Mouse (Mus musculus): ENCODE data around the gene Rhof. TPM values are rescaled to one million over a fixed set of nuclear protein-coding genes. Genes with fewer than 3 reads are reported as not detected.
A peak's percentile ranks its signal among the peaks of the same experiment; 100 is the strongest.

Rhof gene
- polyA plus RNA-seq, 1 experiment from 2014 or later = 2.5 TPM

DNA sequence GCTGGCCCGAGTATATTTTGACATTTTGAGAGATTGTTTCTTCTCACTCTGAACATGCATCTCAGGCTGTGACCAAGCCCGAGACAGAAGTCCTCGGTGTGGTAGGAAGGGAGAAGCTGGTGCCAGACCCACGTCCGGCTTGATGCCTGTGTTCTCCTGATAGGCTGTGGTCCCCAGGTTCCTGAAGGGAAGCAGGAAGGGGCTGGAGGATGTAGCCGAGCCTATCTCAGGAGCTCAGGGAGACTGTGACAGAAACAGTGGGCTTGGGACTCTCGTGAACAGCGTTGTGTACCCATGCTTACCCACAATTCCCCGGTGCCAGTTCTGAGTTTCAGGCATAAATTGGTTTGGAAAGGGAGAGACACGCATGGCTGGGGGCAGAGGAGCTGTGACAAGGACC, 13.7 kb downstream of the Rhof start:
- H3K4me1 ChIP-seq (ENCODE audit: insufficient read depth) = no peaks in the 10 kb centered on the region
- ATAC-seq (ENCODE audit: insufficient read depth) (no peak), DNase-seq (no peak)
- H3K4me3 ChIP-seq (ENCODE audit: low read depth, low read length) = no peak overlapping the region
- WGBS = 69% methylated on average over 10 of the region's 10 CpGs
- no peak overlapping the region for H3K4me2 ChIP-seq
- no peaks in the 10 kb centered on the region for H3K36me3 ChIP-seq (ENCODE audit: insufficient read depth)
- no peak overlapping the region for H3K9ac ChIP-seq
- H3K9me3 ChIP-seq (ENCODE audit: low read depth, low read length) = no peaks in the 10 kb centered on the region
- no peaks in the 10 kb centered on the region for H3K27me3 ChIP-seq (ENCODE audit: insufficient read depth, low read length)
- no peak overlapping the region for H3K27ac ChIP-seq (ENCODE audit: low read depth)
- no peak for TF ChIP-seq CTCF (IDR thresholded peaks at IDR 0.05; ENCODE audit: low read depth)

DNA sequence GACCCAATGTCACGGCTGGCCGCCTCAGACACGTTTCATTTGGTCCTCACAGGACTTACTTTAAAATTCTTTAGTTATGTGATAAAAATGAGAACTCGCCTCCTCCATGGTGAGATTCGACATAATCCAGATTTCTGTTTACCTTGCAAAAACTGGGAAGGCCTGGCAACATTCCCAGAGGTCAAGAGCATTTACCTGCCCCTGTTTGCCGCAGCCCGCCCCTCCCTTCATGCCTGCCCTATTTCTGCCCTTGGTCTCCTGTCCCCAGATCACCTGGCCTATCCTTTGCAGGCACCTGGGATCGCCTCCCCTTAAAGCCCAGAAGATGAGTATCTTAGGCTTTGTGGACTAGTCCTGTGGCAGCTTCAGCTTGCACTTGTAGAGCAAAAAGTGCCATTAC, 14.7 kb downstream of the Rhof start:
- DNase-seq (peak; percentile 26), ATAC-seq (ENCODE audit: insufficient read depth) (no peak)
- WGBS = 58% methylated on average over 8 of the region's 8 CpGs
- H3K36me3 ChIP-seq (ENCODE audit: insufficient read depth) = no peaks in the 10 kb centered on the region
- H3K27me3 ChIP-seq (ENCODE audit: insufficient read depth, low read length) = no peaks in the 10 kb centered on the region
- H3K27ac ChIP-seq (ENCODE audit: low read depth) = no peak overlapping the region
- H3K4me2 ChIP-seq = no peak overlapping the region
- H3K9ac ChIP-seq = no peak overlapping the region
- no peak overlapping the region for H3K4me3 ChIP-seq (ENCODE audit: low read depth, low read length)
- TF ChIP-seq CTCF (IDR thresholded peaks at IDR 0.05; ENCODE audit: low read depth) = no peak
- H3K4me1 ChIP-seq (ENCODE audit: insufficient read depth) = no peaks in the 10 kb centered on the region
- H3K9me3 ChIP-seq (ENCODE audit: low read depth, low read length) = no peaks in the 10 kb centered on the region

DNA sequence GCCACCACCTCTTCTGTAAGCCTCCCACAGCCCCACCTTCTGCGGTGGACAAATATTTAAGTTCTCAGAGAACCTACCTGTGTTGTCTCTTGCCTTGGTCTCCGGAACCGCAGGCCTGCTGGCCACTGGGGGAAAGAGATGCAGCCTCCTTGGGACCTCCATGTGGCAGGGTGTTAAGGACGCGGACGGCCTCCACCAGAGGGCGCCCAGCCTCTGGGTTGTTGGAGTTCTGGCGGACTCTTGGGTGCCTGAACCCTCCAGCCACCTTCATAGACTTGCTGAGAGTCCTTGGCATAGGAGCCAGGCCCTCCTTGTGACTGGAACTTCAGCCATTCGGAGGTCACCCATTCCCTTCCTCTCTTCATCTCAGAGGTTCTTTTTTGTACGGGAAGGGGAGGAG, 15.2 kb downstream of the Rhof start:
- Histone ChIP-seq H3K4me3 (ENCODE audit: low read depth, low read length) (no peak overlapping the region), H3K4me1 (ENCODE audit: insufficient read depth) (no peaks in the 10 kb centered on the region), H3K4me2 (no peak overlapping the region), H3K9ac (no peak overlapping the region), H3K27me3 (ENCODE audit: insufficient read depth, low read length) (no peaks in the 10 kb centered on the region), H3K27ac (ENCODE audit: low read depth) (no peak overlapping the region), H3K9me3 (ENCODE audit: low read depth, low read length) (no peaks in the 10 kb centered on the region), H3K36me3 (ENCODE audit: insufficient read depth) (no peaks in the 10 kb centered on the region)
- ATAC-seq (ENCODE audit: insufficient read depth) = no peak
- DNase-seq = peak; percentile 90
- peak; percentile 92 for TF ChIP-seq CTCF (IDR thresholded peaks at IDR 0.05; ENCODE audit: low read depth)
- 12% methylated on average over 10 of the region's 10 CpGs for WGBS

DNA sequence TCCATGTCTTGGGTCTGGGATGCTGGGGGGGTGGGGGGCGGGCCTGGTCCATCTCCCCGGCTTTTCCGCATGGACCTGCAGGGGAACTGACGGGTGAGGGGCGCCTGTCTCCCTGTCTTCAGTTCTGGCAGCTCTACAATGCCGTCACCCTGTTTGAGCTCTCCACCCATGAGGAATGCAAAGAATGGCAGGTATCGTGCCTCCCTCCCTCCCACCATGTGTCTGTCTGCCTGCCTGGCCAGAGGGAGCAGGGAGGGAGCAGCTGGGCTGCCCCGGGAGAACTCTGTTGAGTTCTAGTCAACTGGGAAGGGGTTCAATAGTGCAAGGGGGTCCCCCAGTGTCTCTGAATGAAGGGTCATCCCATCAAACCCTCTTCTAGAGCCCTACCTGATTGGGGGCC, 16.4 kb downstream of the Rhof start:
- no peak overlapping the region for H3K4me3 ChIP-seq (ENCODE audit: low read depth, low read length)
- H3K36me3 ChIP-seq (ENCODE audit: insufficient read depth) = no peaks in the 10 kb centered on the region; the same call in 1 of the 2 replicates
- whole genome bisulfite sequencing = 55% methylated on average over 8 of the region's 8 CpGs
- ATAC-seq (ENCODE audit: insufficient read depth) = peak; percentile 36; the same call in 1 of the 2 replicates
- no peaks in the 10 kb centered on the region for H3K27me3 ChIP-seq (ENCODE audit: insufficient read depth, low read length)
- H3K27ac ChIP-seq (ENCODE audit: low read depth) = no peak overlapping the region
- 0 out of 2 replicates have a peak overlapping the region, but pooled peaks have one; percentile 20 for H3K4me2 ChIP-seq
- peak; percentile 45 for DNase-seq
- no peak for TF ChIP-seq CTCF (IDR thresholded peaks at IDR 0.05; ENCODE audit: low read depth)
- H3K4me1 ChIP-seq (ENCODE audit: insufficient read depth) = no peaks in the 10 kb centered on the region
- H3K9ac ChIP-seq = no peak overlapping the region
- H3K9me3 ChIP-seq (ENCODE audit: low read depth, low read length) = no peaks in the 10 kb centered on the region

DNA sequence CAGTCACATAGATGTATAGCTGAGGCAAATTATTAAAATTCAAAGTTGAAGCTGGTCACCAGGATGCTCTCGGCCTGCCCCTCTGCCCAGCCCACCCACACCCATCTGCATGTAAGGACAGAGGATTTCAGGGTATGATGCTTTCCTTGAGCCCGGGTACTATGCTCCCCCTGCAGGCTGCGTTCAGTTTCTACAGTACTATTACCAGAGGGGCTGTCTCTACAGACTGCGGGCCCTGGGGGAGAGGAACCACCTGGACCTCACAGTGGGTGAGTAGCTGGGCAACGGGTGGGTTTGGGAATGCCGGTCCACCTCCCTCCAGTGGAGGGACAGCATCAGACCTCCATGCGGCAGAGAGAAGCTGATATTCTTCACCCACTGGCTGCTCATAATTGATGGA, 17.6 kb downstream of the Rhof start:
- peak; percentile 28; the same call in 1 of the 2 replicates for ATAC-seq (ENCODE audit: insufficient read depth)
- H3K9ac ChIP-seq = no peak overlapping the region
- 0 out of 2 replicates have a peak, but pooled peaks cover 3% of the 10 kb centered on the region for H3K4me1 ChIP-seq (ENCODE audit: insufficient read depth)
- H3K36me3 ChIP-seq (ENCODE audit: insufficient read depth) = no peaks in the 10 kb centered on the region; the same call in 1 of the 2 replicates
- 36% methylated on average over 7 of the region's 7 CpGs for WGBS
- TF ChIP-seq CTCF (IDR thresholded peaks at IDR 0.05; ENCODE audit: low read depth) = peak; percentile 68
- H3K9me3 ChIP-seq (ENCODE audit: low read depth, low read length) = no peaks in the 10 kb centered on the region
- H3K27me3 ChIP-seq (ENCODE audit: insufficient read depth, low read length) = no peaks in the 10 kb centered on the region
- no peak overlapping the region for H3K4me2 ChIP-seq
- H3K4me3 ChIP-seq (ENCODE audit: low read depth, low read length) = no peak overlapping the region
- no peak overlapping the region for H3K27ac ChIP-seq (ENCODE audit: low read depth)
- DNase-seq = peak; percentile 66

DNA sequence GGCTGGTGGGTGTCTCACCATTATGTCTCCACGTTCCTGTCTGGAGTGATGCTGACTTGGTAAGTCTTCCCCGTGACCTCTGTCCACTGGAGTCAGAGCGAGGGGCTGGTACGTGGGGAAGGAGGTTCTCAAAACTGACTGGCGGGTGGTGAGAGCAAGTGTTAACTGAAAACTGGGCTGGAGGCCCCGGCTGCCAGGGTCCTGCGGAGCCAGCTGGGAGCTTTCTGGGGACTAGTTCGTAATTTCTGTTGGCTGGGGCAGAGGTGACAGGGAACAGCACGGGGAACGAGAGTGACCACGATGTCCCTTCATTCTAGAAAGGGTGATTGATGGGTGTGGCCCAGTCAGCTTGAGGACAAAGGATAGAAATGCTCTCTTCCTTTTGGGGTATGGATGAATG, 18.4 kb downstream of the Rhof start:
- Histone ChIP-seq H3K27ac (ENCODE audit: low read depth) (no peak overlapping the region), H3K36me3 (ENCODE audit: insufficient read depth) (no peaks in the 10 kb centered on the region; the same call in 1 of the 2 replicates), H3K4me3 (ENCODE audit: low read depth, low read length) (no peak overlapping the region), H3K4me1 (ENCODE audit: insufficient read depth) (0 out of 2 replicates have a peak, but pooled peaks cover 3% of the 10 kb centered on the region), H3K27me3 (ENCODE audit: insufficient read depth, low read length) (no peaks in the 10 kb centered on the region), H3K9me3 (ENCODE audit: low read depth, low read length) (no peaks in the 10 kb centered on the region), H3K9ac (no peak overlapping the region), H3K4me2 (no peak overlapping the region)
- DNase-seq (peak; percentile 26), ATAC-seq (ENCODE audit: insufficient read depth) (no peak)
- 40% methylated on average over 11 of the region's 11 CpGs for WGBS
- no peak for TF ChIP-seq CTCF (IDR thresholded peaks at IDR 0.05; ENCODE audit: low read depth)

DNA sequence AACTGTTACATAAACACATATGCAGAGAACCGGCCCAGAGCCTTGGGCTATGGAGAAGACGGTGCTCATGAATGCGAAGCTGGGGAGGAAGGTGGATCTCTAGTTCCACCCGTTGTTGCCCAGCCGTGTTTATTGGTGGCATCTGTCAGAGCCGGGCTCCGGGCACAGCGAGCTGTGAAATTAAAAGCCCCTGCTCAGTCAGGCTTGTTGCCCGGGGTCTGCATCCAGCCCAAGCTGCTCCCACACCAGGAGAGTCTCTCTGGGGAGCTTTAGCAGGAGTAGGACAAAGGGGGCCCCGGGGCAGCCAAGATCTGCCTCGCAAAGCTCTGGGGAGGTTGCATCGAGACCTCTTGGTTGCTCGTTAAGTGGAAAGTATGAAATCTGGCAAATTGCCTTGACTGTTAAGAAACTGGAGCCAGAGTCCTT, 22.2 kb downstream of the Rhof start:
- 72% methylated on average over 13 of the region's 13 CpGs for WGBS
- H3K4me2 ChIP-seq = no peak overlapping the region
- ATAC-seq (ENCODE audit: insufficient read depth) (no peak), DNase-seq (peak; percentile 59)
- no peaks in the 10 kb centered on the region for H3K9me3 ChIP-seq (ENCODE audit: low read depth, low read length)
- no peak overlapping the region for H3K9ac ChIP-seq
- H3K27ac ChIP-seq (ENCODE audit: low read depth) = no peak overlapping the region
- 0 out of 2 replicates have a peak, but pooled peaks cover 3% of the 10 kb centered on the region for H3K4me1 ChIP-seq (ENCODE audit: insufficient read depth)
- no peaks in the 10 kb centered on the region; the same call in 1 of the 2 replicates for H3K36me3 ChIP-seq (ENCODE audit: insufficient read depth)
- no peaks in the 10 kb centered on the region for H3K27me3 ChIP-seq (ENCODE audit: insufficient read depth, low read length)
- no peak for TF ChIP-seq CTCF (IDR thresholded peaks at IDR 0.05; ENCODE audit: low read depth)
- H3K4me3 ChIP-seq (ENCODE audit: low read depth, low read length) = no peak overlapping the region
